8 mouse cellular contexts compared by ENCODE assay signal in genomic region chr3:96102100-96102872, GRCm38 (mm10). TPM values are rescaled to one million over a fixed set of nuclear protein-coding genes. Genes with fewer than 3 reads are reported as not detected.
DNase-seq lines count a peak whose midpoint lies in the region; ATAC-seq and TF ChIP-seq lines count a peak whose summit lies in the region.

No protein-coding gene starts in this region.

- ATAC-seq in limb, embryonic 15.5 days (ENCODE audit: insufficient number of reproducible peaks, low FRiP score, low TSS enrichment, low read depth), result peak; percentile 27; the same call in 1 of the 2 replicates
- ATAC-seq in midbrain, embryonic 15.5 days (replicated peaks), result no peak
- ATAC-seq in stomach, postnatal 0 days (ENCODE audit: low FRiP score, low TSS enrichment), result no peak

- H3K4me2 ChIP-seq in limb, embryonic 15.5 days, result peak overlapping the region; percentile 36
- peak overlapping the region; percentile 37 for H3K4me2 ChIP-seq in midbrain, embryonic 15.5 days
- H3K4me2 ChIP-seq in stomach, postnatal 0 days (replicated peaks; ENCODE audit: low read depth), result peak overlapping the region; percentile 40

- H3K27ac ChIP-seq in limb, embryonic 15.5 days, result no peak overlapping the region
- no peak overlapping the region for H3K27ac ChIP-seq in midbrain, embryonic 15.5 days
- H3K27ac ChIP-seq in stomach, postnatal 0 days (replicated peaks), result no peak overlapping the region

- H3K4me3 ChIP-seq in limb, embryonic 15.5 days, result peak overlapping the region; percentile 9; the same call in 1 of the 2 replicates
- peak overlapping the region; percentile 15 for H3K4me3 ChIP-seq in midbrain, embryonic 15.5 days
- peak overlapping the region; percentile 19; the same call in 1 of the 2 replicates for H3K4me3 ChIP-seq in stomach, postnatal 0 days (ENCODE audit: low read depth, low read length)

- no peak for TF ChIP-seq CTCF in stomach, postnatal 0 days (IDR thresholded peaks at IDR 0.05; ENCODE audit: low read depth)

- DNase-seq in ovary, postnatal 36 days (ENCODE audit: low spot score), result peak; percentile 35
- DNase-seq in ovary, postnatal 14 days (ENCODE audit: low spot score), result no peak
- peak; percentile 26 to 54 for DNase-seq in cerebellum, postnatal 25 days
- DNase-seq in gastrocnemius, postnatal 14 days, result peak; percentile 15
- peak; percentile 23 for DNase-seq in kidney, adult 11 months
- DNase-seq in stomach, postnatal 0 days (ENCODE audit: low spot score), result peak; percentile 81

- H3K36me3 ChIP-seq in limb, embryonic 15.5 days, result no peaks in the 10 kb centered on the region
- no peaks in the 10 kb centered on the region for H3K36me3 ChIP-seq in midbrain, embryonic 15.5 days (replicated peaks)
- H3K36me3 ChIP-seq in stomach, postnatal 0 days (ENCODE audit: control insufficient read depth, insufficient read depth, low read length), result no peaks in the 10 kb centered on the region

- no peak for TF ChIP-seq EP300 in stomach, postnatal 0 days (optimal IDR thresholded peaks at IDR 0.05)

- WGBS in limb, embryonic 15.5 days, result 29% methylated on average over 14 of the region's 14 CpGs
- 14% methylated on average over 14 of the region's 14 CpGs for WGBS in midbrain, embryonic 15.5 days
- WGBS in stomach, postnatal 0 days, result 17% methylated on average over 14 of the region's 14 CpGs

- intact Hi-C loops in gastrocnemius, postnatal 14 days (cut with DNase I; ENCODE audit: low total_unique reads), result loop anchor here (5.0 kb wide), 1 partner anchor 35 kb away; no protein-coding TSS in a partner anchor

- H3K27me3 ChIP-seq in limb, embryonic 15.5 days, result no peaks in the 10 kb centered on the region
- no peaks in the 10 kb centered on the region for H3K27me3 ChIP-seq in midbrain, embryonic 15.5 days (replicated peaks)
- no peaks in the 10 kb centered on the region for H3K27me3 ChIP-seq in stomach, postnatal 0 days (ENCODE audit: control insufficient read depth, insufficient read depth, low read length)

- H3K9me3 ChIP-seq in limb, embryonic 15.5 days, result no peaks in the 10 kb centered on the region
- H3K9me3 ChIP-seq in midbrain, embryonic 15.5 days, result no peaks in the 10 kb centered on the region
- no peaks in the 10 kb centered on the region for H3K9me3 ChIP-seq in stomach, postnatal 0 days (ENCODE audit: control insufficient read depth, low read length)

- H3K9ac ChIP-seq in limb, embryonic 15.5 days, result no peak overlapping the region
- H3K9ac ChIP-seq in midbrain, embryonic 15.5 days, result peak overlapping the region; percentile 10; the same call in 1 of the 2 replicates
- H3K9ac ChIP-seq in stomach, postnatal 0 days (ENCODE audit: low read length), result no peak overlapping the region

- peaks cover 21% of the 10 kb centered on the region for H3K4me1 ChIP-seq in limb, embryonic 15.5 days
- peaks cover 20% of the 10 kb centered on the region for H3K4me1 ChIP-seq in midbrain, embryonic 15.5 days
- no peaks in the 10 kb centered on the region; the same call in 1 of the 2 replicates for H3K4me1 ChIP-seq in stomach, postnatal 0 days (replicated peaks; ENCODE audit: control insufficient read depth, insufficient read depth)

RNA-seq across cellular contexts. Expression of gene Otud7b, which starts 2.0 kb away (rescaled TPM):
- 10 to 100 TPM; 44.4 to 44.7 TPM for total RNA-seq in gastrocnemius, postnatal 14 days (2021)
- polyA plus RNA-seq in limb, embryonic 15.5 days (2015; fragmentation: Nextera tagmentation; extraction: Ambion mirVana), result 21.0 and 24.7 TPM in 2 replicates
- 7.7 and 8.2 TPM in 2 replicates for polyA plus RNA-seq in midbrain, embryonic 15.5 days (2015; fragmentation: Nextera tagmentation; extraction: Ambion mirVana)
- 12.3 and 14.5 TPM in 2 replicates for polyA plus RNA-seq in stomach, postnatal 0 days (2015; fragmentation: Nextera tagmentation; extraction: Ambion mirVana)

RNA-seq across cellular contexts. Expression of gene Vps45, which starts 44.0 kb away (rescaled TPM):
- 10 to 100 TPM; 21.4 to 23.6 TPM for total RNA-seq in gastrocnemius, postnatal 14 days (2021)
- 35.8 and 37.0 TPM in 2 replicates for polyA plus RNA-seq in limb, embryonic 15.5 days (2015; fragmentation: Nextera tagmentation; extraction: Ambion mirVana)
- polyA plus RNA-seq in midbrain, embryonic 15.5 days (2015; fragmentation: Nextera tagmentation; extraction: Ambion mirVana), result 64.4 and 65.6 TPM in 2 replicates
- 28.0 and 32.1 TPM in 2 replicates for polyA plus RNA-seq in stomach, postnatal 0 days (2015; fragmentation: Nextera tagmentation; extraction: Ambion mirVana)

RNA-seq across cellular contexts. Expression of gene Mtmr11, which starts 59.5 kb away (rescaled TPM):
- 1 to 10 TPM; 4.1 to 5.2 TPM for total RNA-seq in gastrocnemius, postnatal 14 days (2021)
- polyA plus RNA-seq in limb, embryonic 15.5 days (2015; fragmentation: Nextera tagmentation; extraction: Ambion mirVana), result 33.5 and 33.6 TPM in 2 replicates
- 8.3 and 14.1 TPM in 2 replicates for polyA plus RNA-seq in midbrain, embryonic 15.5 days (2015; fragmentation: Nextera tagmentation; extraction: Ambion mirVana)
- polyA plus RNA-seq in stomach, postnatal 0 days (2015; fragmentation: Nextera tagmentation; extraction: Ambion mirVana), result 8.2 and 10.2 TPM in 2 replicates
